Mouse (Mus musculus) liver, adult 2 months (tissue): Measurements from ENCODE around the gene Dnajc4.

Experiments
- CTCF ChIP-seq: fragments of 200-500 bp; IDR thresholded peaks from 2 replicates; pipeline ENCODE4 v1.5.1; 2011; ENCODE audit warnings: low read depth, low read length, control low read depth
- POLR2A ChIP-seq: fragments of 200-500 bp; IDR thresholded peaks from 2 replicates; pipeline ENCODE4 v1.6.1; 2011; ENCODE audit warnings: low read length, control low read depth; ENCODE audit not compliant: insufficient read depth; ENCODE audit errors: extremely low read depth

DNA sequence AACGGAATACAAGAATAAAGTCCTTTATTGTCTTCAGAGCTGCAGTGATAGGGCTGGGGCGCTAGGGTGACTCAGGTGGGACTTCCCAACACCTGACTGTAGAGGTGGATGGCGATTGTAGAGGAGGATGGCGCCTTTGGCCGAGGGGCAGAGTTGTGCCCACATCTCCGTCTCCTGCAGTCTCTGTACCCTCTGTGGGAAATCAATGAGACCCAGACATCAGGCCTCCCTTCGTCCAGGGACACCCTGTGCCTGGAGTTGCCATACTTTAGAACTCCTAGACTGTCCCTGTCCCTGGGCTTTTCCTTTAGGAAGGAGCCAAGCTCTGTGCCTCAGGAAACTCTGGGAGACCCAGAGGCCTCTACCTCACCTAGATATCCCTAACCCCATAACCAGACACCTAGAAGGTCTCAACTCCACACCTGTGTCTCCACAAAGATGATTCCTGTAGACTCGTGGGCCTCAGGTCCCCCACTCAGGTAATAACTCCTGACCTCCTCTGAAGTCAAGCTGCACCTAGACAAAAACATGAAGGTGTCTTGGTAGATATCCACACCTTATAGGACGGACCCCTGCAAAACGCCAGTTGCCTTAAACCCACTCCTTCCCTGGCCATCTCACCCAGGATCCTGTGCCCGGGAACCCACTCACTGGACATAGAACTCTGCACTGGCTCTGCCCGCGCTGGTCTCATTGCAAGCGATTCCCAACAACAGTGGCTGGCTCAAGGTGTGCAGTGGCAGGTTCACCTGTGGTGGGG, 819 bp upstream of the Dnajc4 start:
- TF ChIP-seq CTCF, result no peak
- TF ChIP-seq POLR2A, result no peak
